Mouse (Mus musculus): ENCODE results near the gene Usp17la. TPM values are rescaled to one million over a fixed set of nuclear protein-coding genes. Genes with fewer than 3 reads are reported as not detected.
"Not testable (repeated sequence)": the region's sequence is repeated elsewhere in the genome, so short reads cannot be mapped to it uniquely, and the experiment has no call there.

Gene Usp17la
- not detected for total RNA-seq (2021)
- long read RNA-seq, experiment 1, result 0 reads
- long read RNA-seq, experiment 2, result 0 reads

- not testable (repeated sequence) for DNase-seq (ENCODE audit: low spot score)
Observed at GRCm38 (mm10) chr7:104856709-104857108, at the start of gene Usp17la. Usp17la (plus strand) TSS chr7:104857009.

- not testable (repeated sequence) for DNase-seq (ENCODE audit: low spot score)
Observed at GRCm38 (mm10) chr7:104810335-104810734, 46.5 kb upstream of the Usp17la start.

- DNase-seq (ENCODE audit: low spot score), result no peak
Observed at GRCm38 (mm10) chr7:104842503-104842902, 14.3 kb upstream of the Usp17la start, which contains the start of gene Usp17lb. Usp17lb (minus strand) TSS chr7:104842603.

GRCm38 (mm10) chr7:104843731-104844287 lies 13.0 kb upstream of the Usp17la start:
- DNase-seq (ENCODE audit: low spot score), result no peak

- DNase-seq (ENCODE audit: low spot score), result not testable (repeated sequence)
Observed at GRCm38 (mm10) chr7:104851546-104851945, 5.3 kb upstream of the Usp17la start.

- DNase-seq (ENCODE audit: low spot score), result no peak
Observed at GRCm38 (mm10) chr7:104855248-104855750, 1.5 kb upstream of the Usp17la start.

- DNase-seq (ENCODE audit: low spot score), result no peak
Observed at GRCm38 (mm10) chr7:104857683-104858082, 874 bp downstream of the Usp17la start.

- no peak for DNase-seq (ENCODE audit: low spot score)
Observed at GRCm38 (mm10) chr7:104861381-104861780, 4.6 kb downstream of the Usp17la start.

- no peak for DNase-seq (ENCODE audit: low spot score)
Observed at GRCm38 (mm10) chr7:104877731-104878130, 20.9 kb downstream of the Usp17la start, which contains the start of gene Olfr665. Olfr665 (plus strand) TSS chr7:104878031.

GRCm38 (mm10) chr7:104895852-104896251 lies 39.0 kb downstream of the Usp17la start, which contains the start of gene Olfr666:
Olfr666 (minus strand) TSS chr7:104895952.
- no peak for DNase-seq (ENCODE audit: low spot score)

Other genes starting within 250 kb of the Usp17la start
- gene Olfr656, start 243.1 kb upstream of the Usp17la start, total RNA-seq (2021), result not detected
- gene Olfr657, start 232.2 kb upstream of the Usp17la start, total RNA-seq (2021), result not detected
- gene Olfr658, start 209.7 kb upstream of the Usp17la start, total RNA-seq (2021), result not detected
- not detected for gene Olfr659, start 190.3 kb upstream of the Usp17la start, total RNA-seq (2021)
- not detected for gene Olfr661, start 170.5 kb upstream of the Usp17la start, total RNA-seq (2021)
- gene Usp17le, start 79.5 kb upstream of the Usp17la start, total RNA-seq (2021), result not detected
- not detected for gene Usp17lb, start 14.4 kb upstream of the Usp17la start, total RNA-seq (2021)
- not detected for gene Olfr665, start 21.0 kb downstream of the Usp17la start, total RNA-seq (2021)
- gene Olfr666, start 38.9 kb downstream of the Usp17la start, total RNA-seq (2021), result not detected
- not detected for gene Olfr667, start 64.5 kb downstream of the Usp17la start, total RNA-seq (2021)
- gene Olfr668, start 71.0 kb downstream of the Usp17la start, total RNA-seq (2021), result not detected
- not detected for gene Olfr669, start 77.2 kb downstream of the Usp17la start, total RNA-seq (2021)
- gene Olfr670, start 105.6 kb downstream of the Usp17la start, total RNA-seq (2021), result not detected
- gene Olfr671, start 122.1 kb downstream of the Usp17la start, total RNA-seq (2021), result not detected
- gene Olfr672, start 145.0 kb downstream of the Usp17la start, total RNA-seq (2021), result not detected
- gene Olfr675, start 171.5 kb downstream of the Usp17la start, total RNA-seq (2021), result not detected
- gene Olfr676, start 175.7 kb downstream of the Usp17la start, total RNA-seq (2021), result not detected
- not detected for gene Olfr677, start 194.4 kb downstream of the Usp17la start, total RNA-seq (2021)
- not detected for gene Olfr678, start 207.5 kb downstream of the Usp17la start, total RNA-seq (2021)
- not detected for gene Olfr679, start 224.2 kb downstream of the Usp17la start, total RNA-seq (2021)
- gene Olfr680-ps1, start 235.8 kb downstream of the Usp17la start, total RNA-seq (2021), result not detected

All from gastrocnemius, adult 18-20 months (tissue).